Mouse (Mus musculus): ENCODE results near the gene Lrrc4c. TPM values are rescaled to one million over a fixed set of nuclear protein-coding genes. Genes with fewer than 3 reads are reported as not detected.

Lrrc4c gene
- 0.43 and 1.1 TPM in 2 replicates for polyA plus RNA-seq (2012; rRNA removed; ENCODE audit: low replicate concordance)

DNA sequence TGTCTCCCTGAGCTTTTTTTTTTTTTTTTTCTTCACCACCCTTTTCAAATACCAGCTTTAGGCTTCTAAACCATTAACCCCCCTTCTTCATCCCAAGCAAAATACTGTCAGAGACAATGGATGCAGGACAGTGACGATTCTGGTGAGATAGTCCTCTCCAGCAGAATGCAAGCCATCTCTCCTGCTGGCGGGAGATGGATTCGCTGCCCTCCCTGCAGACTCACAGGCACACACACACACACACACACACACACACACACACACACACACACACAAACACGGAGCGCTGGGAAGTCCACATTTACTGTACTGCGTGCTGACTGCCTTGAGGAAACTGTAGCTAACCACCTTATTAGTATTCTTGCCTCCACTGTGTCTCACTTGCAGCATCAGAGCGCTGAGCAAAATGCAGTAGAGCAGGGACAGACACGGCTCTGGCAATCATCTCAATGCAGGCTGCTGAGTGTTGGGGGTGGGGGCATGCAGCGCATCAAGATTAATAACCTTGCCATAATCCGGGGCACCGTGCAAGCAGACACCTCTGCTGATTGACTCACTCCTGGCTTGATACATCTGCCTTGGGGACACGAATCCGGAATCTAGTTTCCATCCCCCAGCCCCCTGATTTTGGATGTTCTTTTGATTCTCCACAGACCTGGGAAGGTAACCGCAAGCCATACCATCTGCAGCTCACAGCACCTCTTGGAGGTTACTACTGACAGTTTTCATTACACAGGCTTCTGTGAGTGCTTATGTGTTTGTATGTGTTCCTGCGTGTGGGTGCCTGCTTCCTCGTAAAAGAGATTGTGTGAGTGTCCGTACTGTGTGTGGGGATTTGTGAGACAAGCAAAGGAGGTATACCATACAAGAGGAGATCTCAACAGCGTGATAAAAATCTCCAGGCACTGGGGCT is at the start of gene Lrrc4c:
Gene Lrrc4c, plus strand, starts transcription at position 783 of the 913 bp plus-strand sequence.

